Mouse (Mus musculus): ENCODE results near the gene Slc41a1.

The Slc41a1 gene

GRCm38 (mm10) chr1:131886641-131887040 lies 59.3 kb downstream of the Slc41a1 start:
- in situ Hi-C loops (cut with MboI, MseI), result no loop called here

- in situ Hi-C loops (cut with MboI, MseI), result no loop called here
Measured at GRCm38 (mm10) chr1:131890043-131890658, 62.9 kb downstream of the Slc41a1 start.

- in situ Hi-C loops (cut with MboI, MseI), result no loop called here
Measured at GRCm38 (mm10) chr1:131891436-131891835, 64.1 kb downstream of the Slc41a1 start.
